In the genomic region with DNA sequence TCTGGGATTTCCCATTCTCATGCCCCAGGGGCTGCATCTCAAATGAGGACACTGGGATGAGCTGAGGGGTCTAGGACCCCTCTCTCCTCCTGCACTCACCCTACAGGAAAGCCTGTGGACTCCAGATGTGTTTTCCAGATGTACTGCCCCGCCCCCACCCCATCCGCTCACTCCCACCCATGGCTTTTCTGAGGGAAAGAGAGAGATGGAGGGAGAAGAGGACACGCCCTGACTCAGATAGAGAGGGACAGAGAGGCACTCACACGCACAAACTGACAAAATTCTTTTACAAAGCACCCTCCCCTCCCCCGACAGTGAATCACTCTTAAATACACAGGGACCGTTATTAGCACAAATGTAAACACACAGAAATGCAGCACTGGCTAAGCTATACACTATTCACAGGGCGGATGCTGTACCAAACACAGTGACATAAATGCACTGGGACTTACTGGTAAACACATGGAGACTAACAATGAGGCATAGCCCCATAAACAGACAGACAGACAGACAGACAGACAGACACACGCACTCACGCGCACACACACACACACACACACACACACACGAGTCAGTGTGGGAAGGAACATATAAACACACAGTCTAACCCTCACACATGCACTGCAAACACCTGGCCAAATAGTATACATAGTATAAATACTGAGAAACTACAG, we compare ENCODE assay signal across 7 mouse cellular contexts. TPM values are rescaled to one million over a fixed set of nuclear protein-coding genes. Genes with fewer than 3 reads are reported as not detected.
DNase-seq lines count a peak whose midpoint lies in the region; ATAC-seq and TF ChIP-seq lines count a peak whose summit lies in the region.

No protein-coding gene starts in this region.

- ATAC-seq in CD4-positive, CD25-positive, alpha-beta regulatory T cell, adult 4 months = peak; percentile 61
- ATAC-seq in heart, postnatal 0 days (ENCODE audit: insufficient read depth, low read depth) = peak; percentile 61
- peak; percentile 85 for ATAC-seq in lung, embryonic 14.5 days (ENCODE audit: insufficient read depth)
- peak; percentile 45; the same call in 1 of the 2 replicates for ATAC-seq in stomach, embryonic 15.5 days (ENCODE audit: insufficient read depth, low FRiP score, low read depth)

- DNase-seq in Muller cell, postnatal 12 days (ENCODE audit: inconsistent ontology term) = peak; percentile 89
- DNase-seq in heart, postnatal 0 days (ENCODE audit: low spot score) = peak; percentile 36
- DNase-seq in lung, embryonic 14.5 days = peak; percentile 74
- DNase-seq in cerebellum, postnatal 4 days (ENCODE audit: low spot score in 2 of 2) = no peak
- no peak for DNase-seq in spleen, adult 12 weeks (ENCODE audit: low spot score)

- peak overlapping the region; percentile 50 for H3K9ac ChIP-seq in heart, postnatal 0 days (replicated peaks; ENCODE audit: low read depth, low read length)
- H3K9ac ChIP-seq in lung, embryonic 14.5 days = peak overlapping the region; percentile 48
- no peak overlapping the region for H3K9ac ChIP-seq in stomach, embryonic 15.5 days

- H3K4me2 ChIP-seq in heart, postnatal 0 days (ENCODE audit: low read depth, low read length) = peak overlapping the region; percentile 66
- peak overlapping the region; percentile 72 for H3K4me2 ChIP-seq in lung, embryonic 14.5 days
- peak overlapping the region; percentile 70 for H3K4me2 ChIP-seq in stomach, embryonic 15.5 days

- 47% methylated on average over 11 of the region's 11 CpGs for WGBS in heart, postnatal 0 days
- 25% methylated on average over 11 of the region's 11 CpGs for WGBS in lung, embryonic 14.5 days
- WGBS in stomach, embryonic 15.5 days = 27% methylated on average over 11 of the region's 11 CpGs

- peak overlapping the region; percentile 75 for H3K27ac ChIP-seq in heart, postnatal 0 days (ENCODE audit: low read depth)
- peak overlapping the region; percentile 86 for H3K27ac ChIP-seq in lung, embryonic 14.5 days (ENCODE audit: low read depth)
- H3K27ac ChIP-seq in stomach, embryonic 15.5 days = peak overlapping the region; percentile 83

- H3K4me1 ChIP-seq in heart, postnatal 0 days (ENCODE audit: control insufficient read depth, insufficient read depth) = peaks cover 10% of the 10 kb centered on the region
- peaks cover 10% of the 10 kb centered on the region; the same call in 1 of the 2 replicates for H3K4me1 ChIP-seq in lung, embryonic 14.5 days (ENCODE audit: insufficient read depth)
- H3K4me1 ChIP-seq in stomach, embryonic 15.5 days = peaks cover 28% of the 10 kb centered on the region

- no peaks in the 10 kb centered on the region for H3K9me3 ChIP-seq in heart, postnatal 0 days (replicated peaks; ENCODE audit: control insufficient read depth, low read length)
- H3K9me3 ChIP-seq in lung, embryonic 14.5 days (ENCODE audit: low read depth, low read length) = no peaks in the 10 kb centered on the region
- no peaks in the 10 kb centered on the region for H3K9me3 ChIP-seq in stomach, embryonic 15.5 days

- no peaks in the 10 kb centered on the region for H3K27me3 ChIP-seq in heart, postnatal 0 days (ENCODE audit: control insufficient read depth, insufficient read depth, low read length)
- no peaks in the 10 kb centered on the region for H3K27me3 ChIP-seq in lung, embryonic 14.5 days (ENCODE audit: insufficient read depth, low read length)
- H3K27me3 ChIP-seq in stomach, embryonic 15.5 days (replicated peaks) = no peaks in the 10 kb centered on the region

- no peak for TF ChIP-seq EP300 in heart, postnatal 0 days (IDR thresholded peaks at IDR 0.05; ENCODE audit: low read depth)

- no peaks in the 10 kb centered on the region for H3K36me3 ChIP-seq in heart, postnatal 0 days (replicated peaks; ENCODE audit: control insufficient read depth, insufficient read depth, low read length)
- H3K36me3 ChIP-seq in lung, embryonic 14.5 days (ENCODE audit: insufficient read depth) = peaks cover 11% of the 10 kb centered on the region; the same call in 1 of the 2 replicates
- peaks cover 12% of the 10 kb centered on the region for H3K36me3 ChIP-seq in stomach, embryonic 15.5 days

- TF ChIP-seq CTCF in heart, postnatal 0 days (IDR thresholded peaks at IDR 0.05; ENCODE audit: low read depth) = no peak
- TF ChIP-seq CTCF in lung, embryonic 14.5 days (IDR thresholded peaks at IDR 0.05; ENCODE audit: low read depth) = no peak

- H3K4me3 ChIP-seq in heart, postnatal 0 days (ENCODE audit: low read depth, low read length) = peak overlapping the region; percentile 35
- H3K4me3 ChIP-seq in lung, embryonic 14.5 days (ENCODE audit: low read depth, low read length) = peak overlapping the region; percentile 30
- H3K4me3 ChIP-seq in stomach, embryonic 15.5 days (replicated peaks) = peak overlapping the region; percentile 31

RNA-seq across cellular contexts. Expression of a gene that starts 6.4 kb away (rescaled TPM):
- polyA plus RNA-seq in CD4-positive, CD25-positive, alpha-beta regulatory T cell, adult 4 months (2017; shearing (Covaris generic)) = 10 to 100 TPM; 17.8 to 34.4 TPM
- 56.5 and 63.8 TPM in 2 replicates for total RNA-seq in heart, postnatal 0 days (2014; rRNA removed; ENCODE audit: low replicate concordance)
- 32.1 and 33.3 TPM in 2 replicates for polyA plus RNA-seq in heart, postnatal 0 days (2015; fragmentation: Nextera tagmentation; extraction: Ambion mirVana)
- 44.1 and 46.5 TPM in 2 replicates for polyA plus RNA-seq in lung, embryonic 14.5 days (2014; fragmentation: Nextera tagmentation; extraction: Ambion mirVana)
- polyA plus RNA-seq in stomach, embryonic 15.5 days (2015; fragmentation: Nextera tagmentation; extraction: Ambion mirVana) = 83.7 and 88.6 TPM in 2 replicates

RNA-seq across cellular contexts. Expression of a gene that starts 27.5 kb away (rescaled TPM):
- polyA plus RNA-seq in CD4-positive, CD25-positive, alpha-beta regulatory T cell, adult 4 months (2017; shearing (Covaris generic)) = 10 to 100 TPM; 40.5 to 57.0 TPM
- 78.5 and 101 TPM in 2 replicates for total RNA-seq in heart, postnatal 0 days (2014; rRNA removed; ENCODE audit: low replicate concordance)
- 26.8 and 27.7 TPM in 2 replicates for polyA plus RNA-seq in heart, postnatal 0 days (2015; fragmentation: Nextera tagmentation; extraction: Ambion mirVana)
- 80.3 and 82.0 TPM in 2 replicates for polyA plus RNA-seq in lung, embryonic 14.5 days (2014; fragmentation: Nextera tagmentation; extraction: Ambion mirVana)
- 49.0 and 54.2 TPM in 2 replicates for polyA plus RNA-seq in stomach, embryonic 15.5 days (2015; fragmentation: Nextera tagmentation; extraction: Ambion mirVana)

RNA-seq across cellular contexts. Expression of a gene that starts 34.6 kb away (rescaled TPM):
- polyA plus RNA-seq in CD4-positive, CD25-positive, alpha-beta regulatory T cell, adult 4 months (2017; shearing (Covaris generic)) = 1 to 10 TPM; 2.1 to 3.0 TPM
- total RNA-seq in heart, postnatal 0 days (2014; rRNA removed; ENCODE audit: low replicate concordance) = 10.1 and 12.7 TPM in 2 replicates
- polyA plus RNA-seq in heart, postnatal 0 days (2015; fragmentation: Nextera tagmentation; extraction: Ambion mirVana) = 4.1 and 4.4 TPM in 2 replicates
- polyA plus RNA-seq in lung, embryonic 14.5 days (2014; fragmentation: Nextera tagmentation; extraction: Ambion mirVana) = 3.2 and 3.8 TPM in 2 replicates
- 35.3 and 35.6 TPM in 2 replicates for polyA plus RNA-seq in stomach, embryonic 15.5 days (2015; fragmentation: Nextera tagmentation; extraction: Ambion mirVana)

Comparison
In these comparisons a context has a peak if more than half of its experiments do, and no peak if none do; other contexts are left out.
1. DNase-seq: peak in Muller cell, postnatal 12 days (single experiment), heart, postnatal 0 days (single experiment) and lung, embryonic 14.5 days (single experiment); none in cerebellum, postnatal 4 days (0 of 2) and spleen, adult 12 weeks (single experiment).
2. Peak in every context shown above with its lines, with median percentiles within 50 percentile points of each other: ATAC-seq, H3K27ac ChIP-seq, H3K4me2 ChIP-seq and H3K4me3 ChIP-seq.